ENCODE assay signal across 31 mouse cellular contexts in the genomic region with DNA sequence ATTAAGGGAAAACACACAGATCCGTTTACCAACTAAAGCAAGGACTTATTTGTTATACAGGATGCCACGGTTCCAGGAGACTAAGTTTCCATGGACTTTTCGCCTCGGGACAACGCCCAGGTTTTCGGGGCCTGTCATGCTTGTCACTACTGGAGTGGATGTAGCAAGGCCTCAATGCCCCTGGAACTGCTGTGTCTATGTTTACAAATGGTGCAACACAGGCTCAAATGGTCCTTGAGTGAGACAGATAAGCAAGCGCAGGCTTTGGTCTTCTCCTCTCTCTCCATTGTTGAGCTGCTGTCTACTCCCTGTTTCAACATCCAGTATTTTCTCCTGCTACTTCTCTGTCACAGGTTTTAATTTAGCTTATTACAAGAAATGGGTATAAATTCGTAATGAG.
"Had no signal": no experiment of that assay in that cellular context is flagged by ENCODE, and none has a peak within 500 bp of the region (broad histone marks: within the 10 kb centered on the region; RNA-seq: fewer than 3 reads in every experiment).

No protein-coding gene starts in this region.

- H3K27ac ChIP-seq: left cerebral cortex, adult 2 months; limb, embryonic 10.5 days; limb, embryonic 12.5 days; limb, embryonic 13.5 days; limb, embryonic 15.5 days; liver, embryonic 12.5 days; liver, embryonic 13.5 days; liver, embryonic 14.5 days; liver, embryonic 15.5 days; lung, embryonic 15.5 days; macrophage; midbrain, embryonic 10.5 days; midbrain, embryonic 12.5 days; midbrain, embryonic 13.5 days; midbrain, embryonic 15.5 days; neural tube, embryonic 12.5 days; neural tube, embryonic 13.5 days had no signal

- H3K9ac ChIP-seq: limb, embryonic 12.5 days; limb, embryonic 13.5 days; limb, embryonic 15.5 days; liver, embryonic 12.5 days; liver, embryonic 13.5 days; liver, embryonic 14.5 days; liver, embryonic 15.5 days; lung, embryonic 14.5 days; lung, embryonic 15.5 days; midbrain, embryonic 12.5 days; midbrain, embryonic 13.5 days; midbrain, embryonic 15.5 days; neural tube, embryonic 12.5 days; neural tube, embryonic 13.5 days had no signal

- H3K4me2 ChIP-seq: limb, embryonic 12.5 days; limb, embryonic 13.5 days; limb, embryonic 15.5 days; liver, embryonic 11.5 days; liver, embryonic 12.5 days; liver, embryonic 13.5 days; liver, embryonic 15.5 days; lung, embryonic 14.5 days; lung, embryonic 15.5 days; midbrain, embryonic 12.5 days; midbrain, embryonic 13.5 days; midbrain, embryonic 15.5 days; neural tube, embryonic 12.5 days; neural tube, embryonic 13.5 days had no signal

- H3K4me3 ChIP-seq: left cerebral cortex, adult 2 months; limb, embryonic 10.5 days; limb, embryonic 12.5 days; limb, embryonic 13.5 days; limb, embryonic 15.5 days; liver, embryonic 12.5 days; liver, embryonic 13.5 days; liver, embryonic 15.5 days; lung, embryonic 15.5 days; megakaryocyte, embryonic 14.5 days; midbrain, embryonic 10.5 days; midbrain, embryonic 12.5 days; midbrain, embryonic 13.5 days; midbrain, embryonic 15.5 days; myocyte; neural tube, embryonic 12.5 days; neural tube, embryonic 13.5 days had no signal

- H3K4me1 ChIP-seq: limb, embryonic 10.5 days; liver, embryonic 12.5 days; liver, embryonic 13.5 days; liver, embryonic 15.5 days; megakaryocyte, embryonic 14.5 days; midbrain, embryonic 10.5 days; midbrain, embryonic 12.5 days; midbrain, embryonic 13.5 days; midbrain, embryonic 15.5 days; neural tube, embryonic 12.5 days; neural tube, embryonic 13.5 days had no signal

- DNase-seq: left cerebral cortex, postnatal 4 days; liver; liver, embryonic 13.5 days; lung, adult 18-20 months; lung, adult 2 months; lung, embryonic 14.5 days; lung, postnatal 10 days; lung, postnatal 14 days; lung, postnatal 36 days; lung, postnatal 4 days; midbrain, embryonic 14.5 days had no signal

- H3K27me3 ChIP-seq: limb, embryonic 12.5 days; limb, embryonic 13.5 days; limb, embryonic 15.5 days; liver, embryonic 12.5 days; liver, embryonic 13.5 days; liver, embryonic 15.5 days; lung, embryonic 15.5 days; megakaryocyte, embryonic 14.5 days; midbrain, embryonic 12.5 days; midbrain, embryonic 13.5 days; midbrain, embryonic 15.5 days; neural tube, embryonic 12.5 days; neural tube, embryonic 13.5 days had no signal

- H3K9me3 ChIP-seq: limb, embryonic 10.5 days; limb, embryonic 12.5 days; limb, embryonic 13.5 days; limb, embryonic 15.5 days; liver, embryonic 12.5 days; liver, embryonic 13.5 days; liver, embryonic 15.5 days; lung, embryonic 15.5 days; megakaryocyte, embryonic 14.5 days; midbrain, embryonic 10.5 days; midbrain, embryonic 12.5 days; midbrain, embryonic 13.5 days; midbrain, embryonic 15.5 days; neural tube, embryonic 12.5 days; neural tube, embryonic 13.5 days had no signal

- ATAC-seq: liver, embryonic 12.5 days; lung, postnatal 0 days; midbrain, embryonic 13.5 days; midbrain, embryonic 15.5 days had no signal

- H3K36me3 ChIP-seq: limb, embryonic 10.5 days; limb, embryonic 12.5 days; limb, embryonic 13.5 days; limb, embryonic 15.5 days; liver, embryonic 12.5 days; liver, embryonic 13.5 days; liver, embryonic 15.5 days; lung, embryonic 15.5 days; midbrain, embryonic 10.5 days; midbrain, embryonic 12.5 days; midbrain, embryonic 13.5 days; midbrain, embryonic 15.5 days; neural tube, embryonic 12.5 days; neural tube, embryonic 13.5 days had no signal
